Mouse (Mus musculus) hindbrain, embryonic 14.5 days (tissue): ENCODE data around the gene Svep1. TPM values are rescaled to one million over a fixed set of nuclear protein-coding genes. Genes with fewer than 3 reads are reported as not detected.

ENCODE experiments used
- polyA plus RNA-seq: library from polyadenylated mRNA; unstranded; fragments of >200 nt; fragmentation: Nextera tagmentation; extraction: Ambion mirVana; gene quantifications from 2 replicates; pipeline ENCODE4 v1.2.1, GENCODE M21; 2014

The Svep1 gene
- polyA plus RNA-seq, 1 experiment from 2014 or later: 0.62 TPM

Other genes with a start within 250 kb of the Svep1 start
- gene Txndc8, start 197.7 kb downstream of the Svep1 start, polyA plus RNA-seq: not detected in 2 replicates
- gene Musk, start 79.1 kb upstream of the Svep1 start, polyA plus RNA-seq: 0.05 TPM in 1 of 2 replicates, not detected in the other